Mouse (Mus musculus) limb, embryonic 12.5 days (tissue): ENCODE results near the gene Frmd6. TPM values are rescaled to one million over a fixed set of nuclear protein-coding genes. Genes with fewer than 3 reads are reported as not detected.

Source experiments
- ATAC-seq: fragments of 200-750 bp; cut with Nextera tagmentation; 2 replicates; pipeline ENCODE4 v1.8.0; 2017; ENCODE audit warnings: low read depth, moderate TSS enrichment; ENCODE audit not compliant: insufficient number of reproducible peaks, insufficient read depth, low FRiP score, low TSS enrichment
- H3K27ac ChIP-seq: fragments of 300-500 bp; sonication (generic); 2 replicates; pipeline ENCODE4 v1.5.1; 2016; ENCODE audit warnings: mild to moderate bottlenecking, moderate library complexity
- H3K27me3 ChIP-seq: fragments of 300-500 bp; sonication (generic); 2 replicates; pipeline ENCODE4 v1.6.1; 2016; ENCODE audit warnings: mild to moderate bottlenecking, moderate library complexity
- H3K36me3 ChIP-seq: fragments of 300-500 bp; sonication (generic); 2 replicates; pipeline ENCODE4 v1.6.1; 2016; ENCODE audit warnings: mild to moderate bottlenecking, moderate library complexity
- H3K4me1 ChIP-seq: fragments of 300-500 bp; sonication (generic); replicated peaks from 2 replicates; pipeline ENCODE4 v1.6.1; 2016
- H3K4me2 ChIP-seq: fragments of 300-500 bp; sonication (generic); 2 replicates; pipeline ENCODE4 v1.6.1; 2016; ENCODE audit warnings: mild to moderate bottlenecking, moderate library complexity
- H3K4me3 ChIP-seq: fragments of 300-500 bp; sonication (generic); replicated peaks from 2 replicates; pipeline ENCODE4 v1.5.1; 2016; ENCODE audit warnings: mild to moderate bottlenecking
- H3K9ac ChIP-seq: fragments of 300-500 bp; sonication (generic); replicated peaks from 2 replicates; pipeline ENCODE4 v1.6.1; 2016; ENCODE audit warnings: mild to moderate bottlenecking, moderate library complexity
- H3K9me3 ChIP-seq: fragments of 300-500 bp; sonication (generic); 2 replicates; pipeline ENCODE4 v1.6.1; 2016; ENCODE audit warnings: mild to moderate bottlenecking, moderate library complexity
- WGBS: fragments of 180-500 bp; shearing (Covaris S2); methylation state at CpG from one replicate; pipeline ENCODE4 v1.1.7; 2016; 5-methylcytosine and 5-hydroxymethylcytosine counted together
- polyA plus RNA-seq: library from polyadenylated mRNA; unstranded; fragments of >200 nt; fragmentation: Nextera tagmentation; extraction: Ambion mirVana; gene quantifications from 2 replicates; pipeline ENCODE4 v1.2.1, GENCODE M21; 2016

The Frmd6 gene
- polyA plus RNA-seq, 1 experiment from 2014 or later = 75.1 TPM

DNA sequence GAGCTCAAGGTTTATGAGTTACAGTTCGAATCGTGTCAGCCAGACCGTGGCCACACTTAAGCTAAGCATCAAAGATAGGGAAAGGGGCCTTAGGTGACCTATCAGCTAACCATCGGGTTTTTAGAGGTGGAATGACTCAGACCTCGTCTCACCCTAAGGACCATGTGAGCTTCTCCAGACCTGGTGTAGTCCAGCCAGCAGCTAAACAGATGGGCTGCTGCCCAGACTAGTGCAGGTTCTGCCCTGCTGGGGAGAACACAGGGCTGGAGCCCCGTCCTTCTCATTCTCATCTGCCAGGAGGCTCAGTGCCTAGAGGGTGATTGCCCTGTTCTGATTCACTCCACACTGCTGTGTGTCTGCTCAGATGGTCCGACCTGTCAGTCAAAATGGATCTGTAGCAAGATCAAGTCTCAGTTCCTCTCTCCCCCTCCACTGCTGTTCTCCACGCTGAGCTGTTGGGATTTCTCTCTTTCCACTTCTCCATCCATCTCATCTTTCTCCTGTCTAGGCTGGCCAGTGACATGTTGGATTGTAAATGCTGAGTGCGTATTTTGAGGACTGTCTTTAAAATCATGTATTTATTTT lies 5.8 kb downstream of the Frmd6 start:
- H3K4me2 ChIP-seq = 0 out of 2 replicates have a peak overlapping the region, but pooled peaks have one; percentile 2
- H3K4me3 ChIP-seq = no peak overlapping the region
- H3K27ac ChIP-seq = no peak overlapping the region
- WGBS = 42% methylated on average over 9 of the region's 9 CpGs
- H3K9ac ChIP-seq = no peak overlapping the region
- H3K4me1 ChIP-seq = peaks cover 58% of the 10 kb centered on the region
- peaks cover 5% of the 10 kb centered on the region; the same call in 1 of the 2 replicates for H3K36me3 ChIP-seq
- no peaks in the 10 kb centered on the region for H3K27me3 ChIP-seq
- no peaks in the 10 kb centered on the region for H3K9me3 ChIP-seq
- no peak for ATAC-seq

DNA sequence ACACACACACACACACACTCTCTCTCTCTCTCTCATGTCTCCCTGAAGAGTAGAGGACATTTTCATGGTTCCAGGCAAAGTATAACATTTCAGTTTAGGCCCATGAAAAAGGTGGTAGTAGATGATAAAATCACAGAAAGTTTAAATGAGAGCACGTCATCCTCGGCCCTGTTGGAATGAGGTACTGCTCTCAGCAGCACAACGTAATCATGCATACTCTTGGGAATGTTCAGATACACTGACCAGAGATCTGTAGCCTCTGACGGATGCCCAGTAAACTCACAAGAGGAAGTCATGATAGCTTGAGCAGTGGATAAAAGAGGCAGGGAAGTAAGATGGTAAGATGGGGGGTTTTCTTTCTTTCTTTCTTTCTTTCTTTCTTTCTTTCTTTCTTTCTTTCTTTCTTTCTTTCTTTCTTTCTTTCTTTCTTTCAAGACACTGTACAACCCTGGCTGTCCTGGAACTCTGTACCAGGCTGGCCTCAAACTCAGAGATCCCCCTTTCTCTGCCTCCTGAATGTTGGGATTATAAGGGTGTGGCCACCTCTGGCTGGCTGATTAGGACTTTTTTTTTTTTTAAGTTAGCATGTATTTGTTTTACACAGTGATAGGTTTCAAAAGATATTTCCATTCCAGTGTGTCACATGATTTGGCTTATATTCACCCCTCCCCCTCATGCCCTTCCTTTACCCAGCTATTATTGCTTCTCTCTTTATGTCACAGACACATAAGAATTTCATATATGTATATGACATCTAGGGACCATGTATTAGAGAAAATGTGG lies 7.1 kb downstream of the Frmd6 start:
- Histone ChIP-seq H3K36me3 (peaks cover 5% of the 10 kb centered on the region; the same call in 1 of the 2 replicates), H3K4me1 (peaks cover 66% of the 10 kb centered on the region), H3K27ac (no peak overlapping the region), H3K9me3 (no peaks in the 10 kb centered on the region), H3K9ac (no peak overlapping the region), H3K4me2 (no peak overlapping the region), H3K27me3 (no peaks in the 10 kb centered on the region), H3K4me3 (no peak overlapping the region)
- 67% methylated on average over 4 of the region's 4 CpGs for WGBS
- ATAC-seq = no peak

DNA sequence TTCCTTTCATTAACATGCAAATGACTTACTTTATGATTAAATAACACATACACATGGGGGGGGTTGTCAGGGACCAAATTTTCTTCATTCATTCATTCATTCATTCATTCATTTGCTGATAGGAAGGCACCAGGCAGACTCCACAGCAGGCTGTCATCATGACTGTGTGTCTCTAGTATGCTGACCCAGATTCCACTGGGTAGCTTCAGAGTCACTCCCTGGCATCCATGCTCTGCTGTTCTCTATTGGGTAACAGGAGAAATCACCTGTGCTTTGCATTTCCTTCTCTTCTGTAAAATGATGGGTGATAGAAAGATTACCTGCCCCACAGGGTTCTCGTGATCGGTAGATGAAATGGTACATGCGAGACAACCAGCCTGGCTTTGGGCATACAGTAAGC lies 7.7 kb downstream of the Frmd6 start:
- H3K36me3 ChIP-seq = peaks cover 5% of the 10 kb centered on the region; the same call in 1 of the 2 replicates
- H3K4me2 ChIP-seq = no peak overlapping the region
- no peaks in the 10 kb centered on the region for H3K27me3 ChIP-seq
- H3K9me3 ChIP-seq = no peaks in the 10 kb centered on the region
- H3K4me3 ChIP-seq = no peak overlapping the region
- H3K4me1 ChIP-seq = peaks cover 70% of the 10 kb centered on the region
- no peak overlapping the region for H3K27ac ChIP-seq
- 95% methylated on average over 3 of the region's 3 CpGs for WGBS
- H3K9ac ChIP-seq = no peak overlapping the region
- no peak for ATAC-seq

DNA sequence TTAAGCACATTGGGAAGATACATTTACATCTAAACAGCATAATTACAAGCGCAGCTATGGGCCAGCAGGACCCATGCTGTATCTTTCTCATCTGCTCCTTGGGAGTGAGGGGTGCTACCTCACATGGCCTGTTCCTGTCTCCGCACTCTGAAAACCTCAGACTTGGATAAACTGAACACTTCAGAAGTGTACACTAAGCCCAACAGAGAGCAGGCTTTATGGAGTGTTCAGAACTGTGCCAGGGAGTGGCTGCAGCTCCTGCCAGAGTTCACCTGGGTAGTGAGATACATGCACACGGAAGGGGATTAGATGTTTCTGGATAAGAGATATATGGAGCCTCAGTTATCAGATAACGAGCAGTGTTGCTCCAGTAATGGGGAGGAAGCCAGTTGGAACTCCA lies 8.7 kb downstream of the Frmd6 start:
- Histone ChIP-seq H3K4me1 (peaks cover 66% of the 10 kb centered on the region), H3K4me2 (no peak overlapping the region)
- 72% methylated on average over 4 of the region's 4 CpGs for WGBS

DNA sequence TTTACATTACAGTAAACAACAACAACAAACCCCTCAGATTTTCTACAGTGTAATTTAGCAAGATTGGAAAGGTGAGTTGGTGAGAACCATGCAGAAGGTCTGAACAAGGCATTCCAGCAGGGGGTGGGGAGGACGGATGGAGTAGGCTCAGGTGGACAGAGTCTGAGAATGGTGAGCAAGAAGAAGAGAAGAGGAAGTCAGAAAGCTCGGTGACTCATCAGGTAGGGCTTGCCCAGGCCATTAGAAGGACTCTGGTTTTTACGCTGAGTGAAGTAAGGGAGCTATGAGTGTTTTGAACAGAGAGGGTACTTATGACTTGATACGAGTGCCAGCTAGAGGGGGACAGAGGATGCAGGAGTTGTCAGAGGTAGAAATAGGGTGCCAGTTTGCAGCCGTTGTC lies 9.7 kb downstream of the Frmd6 start:
- no peaks in the 10 kb centered on the region for H3K27me3 ChIP-seq
- H3K4me1 ChIP-seq = peaks cover 56% of the 10 kb centered on the region
- no peak overlapping the region for H3K9ac ChIP-seq
- peaks cover 5% of the 10 kb centered on the region; the same call in 1 of the 2 replicates for H3K36me3 ChIP-seq
- H3K9me3 ChIP-seq = no peaks in the 10 kb centered on the region
- no peak overlapping the region for H3K4me2 ChIP-seq
- 80% methylated on average over 5 of the region's 5 CpGs for WGBS
- no peak overlapping the region for H3K27ac ChIP-seq
- no peak for ATAC-seq
- no peak overlapping the region for H3K4me3 ChIP-seq

More for the DNA sequence above, 8.7 kb downstream of the Frmd6 start:
- Histone ChIP-seq H3K9me3 (no peaks in the 10 kb centered on the region), H3K27ac (no peak overlapping the region), H3K9ac (no peak overlapping the region), H3K27me3 (no peaks in the 10 kb centered on the region), H3K4me3 (no peak overlapping the region), H3K36me3 (peaks cover 5% of the 10 kb centered on the region; the same call in 1 of the 2 replicates)
- no peak for ATAC-seq

DNA sequence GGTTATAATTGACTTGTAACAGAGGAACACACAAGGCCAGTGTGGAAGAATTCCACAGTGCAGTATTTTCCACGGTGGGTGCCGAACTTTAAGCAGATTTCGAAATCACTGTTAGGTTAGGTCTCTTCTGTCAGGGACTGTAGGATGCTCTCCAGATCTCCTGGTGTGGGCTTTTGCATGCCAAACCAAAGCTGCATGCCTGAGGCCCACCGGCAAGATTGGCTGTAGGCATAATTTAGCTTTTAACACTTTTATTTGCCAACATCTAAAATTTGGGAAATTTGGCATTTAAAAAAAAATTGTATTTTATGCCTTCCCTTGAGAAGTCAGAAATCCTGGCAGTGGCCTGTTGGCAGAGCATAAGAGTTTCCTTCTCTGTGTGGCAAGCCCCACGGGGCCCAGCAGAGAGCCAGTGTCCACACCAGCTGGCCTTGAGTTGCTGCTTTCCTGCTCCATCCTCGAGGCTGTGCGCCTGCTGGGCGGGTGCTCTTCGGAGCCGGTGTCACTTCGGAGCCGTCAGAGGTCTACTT lies 12.5 kb downstream of the Frmd6 start:
- Histone ChIP-seq H3K4me2 (0 out of 2 replicates have a peak overlapping the region, but pooled peaks have one; percentile 9), H3K4me3 (no peak overlapping the region), H3K9me3 (0 out of 2 replicates have a peak, but pooled peaks cover 4% of the 10 kb centered on the region), H3K27me3 (no peaks in the 10 kb centered on the region), H3K27ac (peak overlapping the region; percentile 82), H3K9ac (no peak overlapping the region), H3K36me3 (peaks cover 13% of the 10 kb centered on the region; the same call in 1 of the 2 replicates), H3K4me1 (peaks cover 53% of the 10 kb centered on the region)
- ATAC-seq = no peak
- 65% methylated on average over 12 of the region's 12 CpGs for WGBS

DNA sequence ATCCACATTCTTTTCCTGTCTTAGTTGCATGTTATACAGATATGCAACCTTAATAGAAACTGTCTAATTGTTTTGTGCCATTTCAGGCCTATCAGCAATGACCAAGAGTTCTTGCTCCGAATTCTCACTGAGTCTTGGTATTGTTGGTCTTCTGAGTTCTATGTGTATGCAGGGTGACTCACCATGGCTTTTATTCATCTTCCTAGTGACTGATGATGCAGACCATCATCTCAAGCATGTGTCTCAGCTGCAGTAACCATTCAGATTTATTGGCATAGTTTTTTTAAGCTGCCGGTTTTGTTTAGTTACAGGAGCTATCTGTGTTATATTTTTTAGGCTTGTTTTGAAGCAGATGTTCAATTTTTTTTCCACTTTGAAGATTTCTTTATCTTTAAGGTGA lies 20.1 kb downstream of the Frmd6 start:
- 87% methylated on average over 2 of the region's 2 CpGs for WGBS

DNA sequence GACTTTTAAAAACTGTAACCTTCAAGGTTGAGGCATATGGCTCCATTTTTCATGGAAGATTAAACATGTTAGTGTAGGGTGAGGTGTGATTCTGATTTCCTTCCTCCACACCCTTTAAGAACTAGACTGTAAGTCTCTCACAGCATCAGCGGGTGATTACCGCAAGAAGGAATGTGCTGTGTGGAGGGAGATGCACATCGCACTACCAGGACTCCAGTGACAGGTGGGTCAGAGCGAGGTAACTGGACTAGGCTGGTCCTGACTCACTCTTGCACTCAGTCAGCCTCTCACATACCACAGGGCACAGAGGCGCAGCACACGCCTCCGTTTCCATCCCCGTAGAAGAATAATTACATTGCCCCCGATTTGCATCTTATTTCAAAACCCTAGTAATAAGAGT lies 23.7 kb downstream of the Frmd6 start:
- Histone ChIP-seq H3K27ac (no peak overlapping the region), H3K4me2 (no peak overlapping the region), H3K9me3 (no peaks in the 10 kb centered on the region), H3K36me3 (no peaks in the 10 kb centered on the region), H3K9ac (no peak overlapping the region), H3K27me3 (no peaks in the 10 kb centered on the region), H3K4me1 (peaks cover 44% of the 10 kb centered on the region), H3K4me3 (no peak overlapping the region)
- peak; percentile 37; the same call in 1 of the 2 replicates for ATAC-seq
- WGBS = 74% methylated on average over 9 of the region's 9 CpGs

More for the DNA sequence above, 20.1 kb downstream of the Frmd6 start:
- Histone ChIP-seq H3K4me2 (no peak overlapping the region), H3K27me3 (no peaks in the 10 kb centered on the region), H3K9me3 (0 out of 2 replicates have a peak, but pooled peaks cover 4% of the 10 kb centered on the region), H3K27ac (no peak overlapping the region), H3K4me3 (no peak overlapping the region), H3K4me1 (peaks cover 43% of the 10 kb centered on the region), H3K36me3 (peaks cover 8% of the 10 kb centered on the region; the same call in 1 of the 2 replicates), H3K9ac (no peak overlapping the region)
- no peak for ATAC-seq

DNA sequence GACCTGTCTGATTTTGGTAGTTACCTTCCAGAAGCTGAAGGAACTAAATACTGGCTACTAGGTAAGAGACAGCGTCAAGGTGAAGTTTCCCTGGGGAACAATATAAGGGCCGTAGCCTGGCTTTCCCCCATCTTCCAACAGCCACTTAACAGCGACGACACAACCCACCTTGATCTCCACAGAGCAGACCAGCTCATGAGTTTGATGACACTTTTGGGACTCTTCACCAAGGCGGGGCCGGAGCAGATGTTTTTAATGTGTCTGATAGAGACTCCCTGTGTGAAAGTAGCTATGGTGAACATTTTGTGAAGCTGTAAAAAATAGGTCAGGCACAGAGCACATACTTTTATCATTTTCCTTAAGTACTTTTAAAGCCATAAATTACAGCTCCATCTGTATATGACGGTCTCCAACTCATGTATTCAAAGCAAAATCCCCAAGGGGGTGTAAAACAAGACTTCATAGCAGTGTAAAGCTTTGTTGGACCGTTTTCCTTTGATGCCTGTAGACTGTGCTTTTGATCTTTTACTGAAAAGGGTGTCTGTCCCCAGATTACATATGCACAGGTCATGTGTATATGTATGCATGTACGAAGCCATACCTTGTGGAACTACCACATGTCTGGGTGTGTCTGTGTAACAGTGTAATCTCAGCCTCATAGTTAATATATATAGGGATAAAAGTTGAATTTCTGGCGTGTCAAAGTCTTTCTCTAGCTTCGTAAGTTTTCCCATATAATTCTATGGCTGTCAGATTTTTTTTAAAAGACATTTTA lies 24.4 kb downstream of the Frmd6 start:
- H3K36me3 ChIP-seq = no peaks in the 10 kb centered on the region
- no peaks in the 10 kb centered on the region for H3K9me3 ChIP-seq
- WGBS = 34% methylated on average over 11 of the region's 11 CpGs
- H3K4me2 ChIP-seq = no peak overlapping the region
- H3K27me3 ChIP-seq = no peaks in the 10 kb centered on the region
- ATAC-seq = 0 out of 2 replicates have a peak, but pooled peaks have one; percentile 48
- no peak overlapping the region for H3K9ac ChIP-seq
- H3K4me3 ChIP-seq = no peak overlapping the region
- peak overlapping the region; percentile 8; the same call in 1 of the 2 replicates for H3K27ac ChIP-seq
- peaks cover 48% of the 10 kb centered on the region for H3K4me1 ChIP-seq

DNA sequence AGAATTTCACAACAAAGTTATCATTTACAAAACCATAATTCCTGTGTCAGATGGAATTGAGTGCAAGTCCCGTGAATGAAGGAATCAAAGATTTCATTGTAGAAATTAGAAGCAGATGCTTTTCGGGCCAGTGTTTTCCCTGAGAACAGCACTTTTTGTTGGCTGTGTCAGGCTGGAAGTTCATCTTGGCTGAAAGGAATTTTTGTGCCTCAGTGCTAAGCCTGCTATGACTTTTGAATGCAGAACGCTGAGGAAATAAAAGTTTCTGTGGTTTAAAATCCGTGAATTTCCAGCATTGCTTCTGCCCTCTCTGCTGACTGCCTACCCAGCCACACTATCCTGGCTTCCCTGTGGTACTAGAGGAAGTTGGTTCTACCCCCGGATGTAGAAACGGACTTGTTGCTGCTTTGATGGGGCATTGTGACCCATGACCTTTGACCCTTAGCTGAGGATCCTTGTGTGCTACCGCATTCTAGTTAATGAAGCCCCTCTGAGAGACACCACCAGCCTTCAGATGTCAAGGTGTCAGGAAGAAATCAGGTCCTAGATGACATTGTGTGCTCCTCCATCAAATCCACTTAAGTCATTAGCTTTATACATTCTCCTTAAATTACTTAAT lies 26.1 kb downstream of the Frmd6 start:
- WGBS = 15% methylated on average over 7 of the region's 7 CpGs
- 0 out of 2 replicates have a peak overlapping the region, but pooled peaks have one; percentile 3 for H3K4me2 ChIP-seq

More for the DNA sequence above, 26.1 kb downstream of the Frmd6 start:
- Histone ChIP-seq H3K4me3 (no peak overlapping the region), H3K36me3 (no peaks in the 10 kb centered on the region; the same call in 1 of the 2 replicates), H3K27ac (peak overlapping the region; percentile 20), H3K9ac (no peak overlapping the region), H3K4me1 (peaks cover 57% of the 10 kb centered on the region), H3K9me3 (no peaks in the 10 kb centered on the region), H3K27me3 (no peaks in the 10 kb centered on the region)
- no peak for ATAC-seq
